Mouse (Mus musculus): ENCODE measurements at regions not wholly inside any gene's neighbourhood (a gene's known extent, or its start where the extent isn't known, plus 50 kb on each side); places are given as distances from the start of the nearest gene placed in this dataset.

DNA sequence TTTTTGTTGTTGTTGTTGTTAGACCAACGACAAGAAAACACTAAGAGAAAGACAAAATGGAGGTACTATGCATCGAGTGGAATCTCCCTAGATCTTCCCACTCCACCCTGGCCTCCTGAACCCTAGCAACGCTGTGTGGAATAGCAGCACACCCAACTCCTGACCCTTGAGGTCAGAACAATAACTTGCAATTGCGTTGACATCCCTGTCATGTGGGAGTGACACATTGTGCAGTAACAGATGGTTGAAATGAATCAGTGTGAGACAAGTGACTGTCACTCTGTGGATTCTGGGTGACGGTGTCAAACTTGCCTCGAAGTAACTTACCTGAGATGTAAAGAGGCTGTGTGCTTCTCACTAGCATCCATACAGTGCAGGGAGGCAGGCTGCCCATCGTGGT lies 167.1 kb upstream of the Kiz start:
- H3K27me3 ChIP-seq (replicated peaks; ENCODE audit: control insufficient read depth, insufficient read depth, low read length): peaks cover 10% of the 10 kb centered on the region
- no peak overlapping the region for H3K4me3 ChIP-seq (ENCODE audit: low read depth, low read length)
- no peaks in the 10 kb centered on the region for H3K36me3 ChIP-seq (ENCODE audit: control insufficient read depth, insufficient read depth, low read length)
- H3K4me1 ChIP-seq (ENCODE audit: control insufficient read depth, insufficient read depth, low read length): no peaks in the 10 kb centered on the region; the same call in 1 of the 2 replicates
- ATAC-seq (no peak), DNase-seq (ENCODE audit: low spot score) (no peak)
- H3K9me3 ChIP-seq (replicated peaks; ENCODE audit: control insufficient read depth, low read length): no peaks in the 10 kb centered on the region
- no peak overlapping the region for H3K4me2 ChIP-seq (ENCODE audit: low read length)
- no peak overlapping the region for H3K9ac ChIP-seq (ENCODE audit: low read length)
- 79% methylated on average over 7 of the region's 7 CpGs for WGBS
- H3K27ac ChIP-seq (ENCODE audit: low read depth, low read length): no peak overlapping the region

GRCm38 (mm10) chr2:146693484-146693883 lies 162.2 kb upstream of the Kiz start:
- Histone ChIP-seq H3K4me2 (ENCODE audit: low read length) (no peak overlapping the region), H3K27me3 (replicated peaks; ENCODE audit: control insufficient read depth, insufficient read depth, low read length) (peaks cover 7% of the 10 kb centered on the region), H3K9me3 (replicated peaks; ENCODE audit: control insufficient read depth, low read length) (no peaks in the 10 kb centered on the region), H3K4me3 (ENCODE audit: low read depth, low read length) (no peak overlapping the region), H3K27ac (ENCODE audit: low read depth, low read length) (no peak overlapping the region), H3K36me3 (ENCODE audit: control insufficient read depth, insufficient read depth, low read length) (no peaks in the 10 kb centered on the region), H3K9ac (ENCODE audit: low read length) (no peak overlapping the region), H3K4me1 (ENCODE audit: control insufficient read depth, insufficient read depth, low read length) (peaks cover 4% of the 10 kb centered on the region; the same call in 1 of the 2 replicates)
- DNase-seq (ENCODE audit: low spot score) (no peak), ATAC-seq (no peak)
- WGBS: 35% methylated on average over 2 of the region's 2 CpGs

DNA sequence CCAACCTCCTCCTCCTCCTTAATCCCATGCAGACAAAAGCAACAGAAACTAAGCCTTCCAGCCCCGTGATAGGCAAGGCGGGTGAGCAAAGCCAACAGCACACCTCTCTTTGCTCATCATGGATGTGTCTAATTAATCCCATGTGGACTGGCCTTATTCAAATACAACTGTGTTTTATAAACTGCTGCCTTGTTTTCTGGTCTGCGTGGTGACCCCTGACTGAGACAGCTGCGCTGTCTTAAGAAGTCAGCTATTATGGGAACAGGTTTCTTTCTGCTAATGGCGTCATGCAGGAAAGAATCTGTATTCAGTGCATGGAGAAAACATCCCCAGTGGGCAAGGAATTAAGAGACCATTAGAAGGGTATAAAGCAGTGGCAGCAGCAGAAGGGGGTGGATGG lies 161.6 kb upstream of the Kiz start:
- Histone ChIP-seq H3K36me3 (ENCODE audit: control insufficient read depth, insufficient read depth, low read length) (no peaks in the 10 kb centered on the region), H3K4me2 (ENCODE audit: low read length) (peak overlapping the region; percentile 10; the same call in 1 of the 2 replicates), H3K27me3 (replicated peaks; ENCODE audit: control insufficient read depth, insufficient read depth, low read length) (peaks cover 6% of the 10 kb centered on the region), H3K9ac (ENCODE audit: low read length) (no peak overlapping the region), H3K9me3 (replicated peaks; ENCODE audit: control insufficient read depth, low read length) (no peaks in the 10 kb centered on the region), H3K4me1 (ENCODE audit: control insufficient read depth, insufficient read depth, low read length) (peaks cover 4% of the 10 kb centered on the region; the same call in 1 of the 2 replicates), H3K27ac (ENCODE audit: low read depth, low read length) (no peak overlapping the region), H3K4me3 (ENCODE audit: low read depth, low read length) (no peak overlapping the region)
- WGBS: under 1% methylated on average over 5 of the region's 5 CpGs
- peak; percentile 46; the same call in 1 of the 2 replicates for ATAC-seq
- peak; percentile 36 for DNase-seq (ENCODE audit: low spot score)

- DNase-seq (ENCODE audit: low spot score): no peak
- H3K9me3 ChIP-seq (replicated peaks; ENCODE audit: control insufficient read depth, low read length): no peaks in the 10 kb centered on the region
- H3K4me3 ChIP-seq (ENCODE audit: low read depth, low read length): no peak overlapping the region
- H3K36me3 ChIP-seq (ENCODE audit: control insufficient read depth, insufficient read depth, low read length): no peaks in the 10 kb centered on the region
- no peaks in the 10 kb centered on the region; the same call in none of the 2 replicates for H3K27me3 ChIP-seq (replicated peaks; ENCODE audit: control insufficient read depth, insufficient read depth, low read length)
- ATAC-seq: no peak
- H3K4me1 ChIP-seq (ENCODE audit: control insufficient read depth, insufficient read depth, low read length): peaks cover 4% of the 10 kb centered on the region; the same call in 1 of the 2 replicates
- H3K9ac ChIP-seq (ENCODE audit: low read length): no peak overlapping the region
- 93% methylated on average over 2 of the region's 2 CpGs for WGBS
- H3K4me2 ChIP-seq (ENCODE audit: low read length): no peak overlapping the region
- H3K27ac ChIP-seq (ENCODE audit: low read depth, low read length): no peak overlapping the region
These were observed 159.4 kb upstream of the Kiz start for GRCm38 (mm10) chr2:146696277-146696676.

DNA sequence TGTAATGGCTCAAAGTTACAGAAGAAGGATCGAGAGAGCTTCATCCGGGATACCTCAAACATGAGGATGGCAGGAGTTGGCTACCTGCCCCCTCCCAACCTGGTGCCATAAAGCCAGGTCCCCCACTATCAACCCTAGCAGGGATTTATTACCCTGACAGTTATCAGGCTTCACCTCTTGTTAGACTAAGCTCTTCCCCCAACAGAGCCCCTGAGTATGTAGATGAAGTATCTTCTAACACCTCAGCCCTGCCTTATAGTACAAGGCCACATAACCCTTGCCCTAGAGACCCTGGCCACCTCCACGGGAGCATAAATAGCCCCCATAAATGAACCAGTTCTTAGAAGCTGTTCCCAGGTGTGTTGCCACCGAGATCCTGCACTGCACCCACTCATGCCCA lies 158.9 kb upstream of the Kiz start:
- H3K9ac ChIP-seq (ENCODE audit: low read length): no peak overlapping the region
- DNase-seq (ENCODE audit: low spot score) (no peak), ATAC-seq (no peak)
- peaks cover 4% of the 10 kb centered on the region; the same call in 1 of the 2 replicates for H3K4me1 ChIP-seq (ENCODE audit: control insufficient read depth, insufficient read depth, low read length)
- no peaks in the 10 kb centered on the region; the same call in none of the 2 replicates for H3K27me3 ChIP-seq (replicated peaks; ENCODE audit: control insufficient read depth, insufficient read depth, low read length)
- no peaks in the 10 kb centered on the region for H3K9me3 ChIP-seq (replicated peaks; ENCODE audit: control insufficient read depth, low read length)
- no peak overlapping the region for H3K27ac ChIP-seq (ENCODE audit: low read depth, low read length)
- WGBS: 91% methylated on average over 4 of the region's 4 CpGs
- H3K36me3 ChIP-seq (ENCODE audit: control insufficient read depth, insufficient read depth, low read length): no peaks in the 10 kb centered on the region
- H3K4me3 ChIP-seq (ENCODE audit: low read depth, low read length): no peak overlapping the region
- no peak overlapping the region for H3K4me2 ChIP-seq (ENCODE audit: low read length)

DNA sequence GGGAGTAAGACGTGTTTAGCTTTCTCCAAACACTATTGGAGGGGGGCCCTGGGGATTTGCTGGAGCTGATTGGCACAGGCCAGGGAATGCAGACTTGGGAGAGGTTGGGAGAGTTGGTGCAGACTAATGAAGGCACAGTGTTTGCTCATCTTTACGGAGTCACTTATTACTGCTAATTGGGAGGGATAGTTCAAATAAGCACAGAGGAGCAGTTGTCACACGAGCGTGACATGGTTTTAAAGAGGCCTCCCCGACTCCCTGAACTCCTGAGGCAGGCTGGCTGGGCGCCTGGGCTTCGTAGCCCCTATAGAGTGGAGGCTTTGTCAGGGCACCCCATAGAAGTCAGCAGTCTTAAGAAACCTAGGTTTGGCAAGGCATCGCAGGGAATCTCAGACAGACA lies 145.0 kb upstream of the Kiz start:
- peak; percentile 90 for ATAC-seq
- no peak overlapping the region for H3K4me2 ChIP-seq (ENCODE audit: low read length)

GRCm38 (mm10) chr2:146721184-146721715 lies 134.4 kb upstream of the Kiz start:
- Histone ChIP-seq H3K27me3 (replicated peaks; ENCODE audit: control insufficient read depth, insufficient read depth, low read length) (peaks cover 5% of the 10 kb centered on the region; the same call in 1 of the 2 replicates), H3K9ac (ENCODE audit: low read length) (no peak overlapping the region), H3K9me3 (replicated peaks; ENCODE audit: control insufficient read depth, low read length) (no peaks in the 10 kb centered on the region), H3K27ac (ENCODE audit: low read depth, low read length) (no peak overlapping the region), H3K4me1 (ENCODE audit: control insufficient read depth, insufficient read depth, low read length) (peaks cover 32% of the 10 kb centered on the region), H3K4me3 (ENCODE audit: low read depth, low read length) (no peak overlapping the region), H3K36me3 (ENCODE audit: control insufficient read depth, insufficient read depth, low read length) (no peaks in the 10 kb centered on the region), H3K4me2 (ENCODE audit: low read length) (peak overlapping the region; percentile 30)
- peak; percentile 53 for DNase-seq (ENCODE audit: low spot score)
- 4% methylated on average over 10 of the region's 10 CpGs for WGBS
- no peak for ATAC-seq

More for the DNA sequence above, 145.0 kb upstream of the Kiz start:
- peak; percentile 71 for DNase-seq (ENCODE audit: low spot score)
- Histone ChIP-seq H3K9me3 (replicated peaks; ENCODE audit: control insufficient read depth, low read length) (no peaks in the 10 kb centered on the region), H3K36me3 (ENCODE audit: control insufficient read depth, insufficient read depth, low read length) (no peaks in the 10 kb centered on the region), H3K27me3 (replicated peaks; ENCODE audit: control insufficient read depth, insufficient read depth, low read length) (no peaks in the 10 kb centered on the region), H3K27ac (ENCODE audit: low read depth, low read length) (no peak overlapping the region), H3K4me3 (ENCODE audit: low read depth, low read length) (no peak overlapping the region), H3K9ac (ENCODE audit: low read length) (no peak overlapping the region), H3K4me1 (ENCODE audit: control insufficient read depth, insufficient read depth, low read length) (peaks cover 6% of the 10 kb centered on the region; the same call in 1 of the 2 replicates)
- WGBS: 20% methylated on average over 8 of the region's 8 CpGs

DNA sequence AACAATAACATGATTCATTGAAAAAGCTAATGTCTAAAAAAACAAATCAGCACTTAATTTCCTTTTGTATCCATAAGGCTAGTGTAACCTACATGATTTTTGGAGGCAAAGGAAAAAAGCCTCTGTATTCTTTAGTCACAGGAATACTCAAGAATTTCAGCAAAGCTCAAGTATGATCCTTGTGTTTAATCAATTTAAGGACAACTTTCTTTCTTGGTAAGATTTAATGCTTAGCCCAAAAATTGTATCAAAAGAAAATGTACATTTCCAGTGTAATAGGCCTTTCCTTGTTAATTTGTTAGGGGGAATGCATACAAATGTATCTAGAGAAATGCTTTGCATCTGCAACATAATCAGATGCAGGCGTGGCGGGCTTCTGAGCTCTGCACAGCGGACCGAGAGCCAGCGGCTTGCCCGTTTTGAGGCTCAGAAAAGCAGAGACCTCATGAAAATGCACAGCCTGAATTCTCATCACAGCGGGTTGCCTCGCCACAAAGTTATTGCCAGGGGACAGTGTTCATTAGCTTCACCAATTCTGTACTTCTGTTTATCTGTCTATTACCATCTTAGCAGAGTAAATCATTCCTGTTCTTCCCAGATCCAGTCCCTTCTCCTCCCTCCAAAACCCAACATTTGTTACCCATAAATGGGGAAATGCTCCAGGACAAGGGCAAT lies 133.2 kb upstream of the Kiz start:
- Histone ChIP-seq H3K36me3 (ENCODE audit: control insufficient read depth, insufficient read depth, low read length) (no peaks in the 10 kb centered on the region), H3K27me3 (replicated peaks; ENCODE audit: control insufficient read depth, insufficient read depth, low read length) (peaks cover 3% of the 10 kb centered on the region; the same call in 1 of the 2 replicates), H3K9ac (ENCODE audit: low read length) (no peak overlapping the region), H3K9me3 (replicated peaks; ENCODE audit: control insufficient read depth, low read length) (no peaks in the 10 kb centered on the region), H3K27ac (ENCODE audit: low read depth, low read length) (peak overlapping the region; percentile 6; the same call in 1 of the 2 replicates), H3K4me3 (ENCODE audit: low read depth, low read length) (no peak overlapping the region), H3K4me1 (ENCODE audit: control insufficient read depth, insufficient read depth, low read length) (peaks cover 32% of the 10 kb centered on the region), H3K4me2 (ENCODE audit: low read length) (no peak overlapping the region; the same call in 1 of the 2 replicates)
- DNase-seq (ENCODE audit: low spot score) (peak; percentile 65), ATAC-seq (no peak)
- WGBS: 0% methylated on average over 8 of the region's 8 CpGs

DNA sequence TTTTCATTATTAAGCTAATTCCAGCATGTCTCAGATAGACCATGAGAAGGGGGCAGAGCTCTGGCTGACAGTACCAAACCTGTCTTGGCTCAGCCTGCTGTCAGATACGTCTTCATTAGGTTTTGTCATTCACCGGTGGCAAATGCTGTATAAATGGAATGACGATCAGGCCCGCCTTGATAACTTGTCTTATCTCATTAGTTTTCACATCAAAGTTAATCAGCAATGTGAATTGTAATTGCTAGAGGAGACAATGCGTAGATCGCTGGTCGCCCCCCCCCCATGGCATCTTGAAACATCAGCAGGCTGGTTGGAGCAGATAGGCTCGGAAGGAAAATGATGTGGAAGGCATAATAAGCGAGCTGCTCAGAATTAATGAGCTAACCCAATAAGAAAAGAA lies 132.5 kb upstream of the Kiz start:
- DNase-seq (ENCODE audit: low spot score) (no peak), ATAC-seq (peak; percentile 77)
- Histone ChIP-seq H3K9me3 (replicated peaks; ENCODE audit: control insufficient read depth, low read length) (no peaks in the 10 kb centered on the region), H3K4me3 (ENCODE audit: low read depth, low read length) (no peak overlapping the region), H3K27me3 (replicated peaks; ENCODE audit: control insufficient read depth, insufficient read depth, low read length) (no peaks in the 10 kb centered on the region; the same call in 1 of the 2 replicates), H3K27ac (ENCODE audit: low read depth, low read length) (0 out of 2 replicates have a peak overlapping the region, but pooled peaks have one; percentile 6), H3K36me3 (ENCODE audit: control insufficient read depth, insufficient read depth, low read length) (no peaks in the 10 kb centered on the region), H3K9ac (ENCODE audit: low read length) (no peak overlapping the region), H3K4me2 (ENCODE audit: low read length) (peak overlapping the region; percentile 21; the same call in 1 of the 2 replicates), H3K4me1 (ENCODE audit: control insufficient read depth, insufficient read depth, low read length) (peaks cover 32% of the 10 kb centered on the region)
- WGBS: 9% methylated on average over 9 of the region's 9 CpGs

Measured in forebrain, embryonic 14.5 days (tissue).